Mouse (Mus musculus): ENCODE results near the gene Rorb.

Gene Rorb

DNA sequence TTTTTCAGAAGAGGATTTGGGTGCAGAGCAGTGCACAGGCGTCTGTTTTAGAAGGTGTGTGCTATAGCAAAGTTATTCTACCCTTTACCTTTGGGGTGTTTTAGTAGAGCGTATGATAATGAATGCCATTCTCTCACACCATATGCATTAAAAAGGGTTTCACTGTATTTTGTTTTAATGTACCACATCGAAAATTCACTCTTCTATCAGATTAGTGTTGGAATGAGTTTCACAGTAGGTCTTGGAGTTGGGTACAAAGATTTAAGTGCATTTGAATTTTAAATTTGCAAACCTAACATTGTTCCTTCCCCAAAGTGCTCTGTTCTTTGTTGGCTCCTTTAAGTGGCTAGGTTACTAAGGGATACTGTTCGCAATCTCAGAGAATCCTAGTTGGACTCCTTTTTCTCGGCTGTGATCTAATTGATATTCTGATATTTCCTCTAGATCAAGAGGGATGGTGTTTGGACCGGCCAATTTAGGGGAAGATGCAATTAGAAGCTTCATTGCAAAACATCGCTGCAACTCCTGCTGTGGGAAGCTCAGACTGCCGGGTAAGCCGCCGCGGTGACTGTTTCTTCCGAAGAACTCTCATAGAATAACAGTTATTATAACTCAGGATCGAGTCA, 222.4 kb downstream of the Rorb start:
- DNase-seq (ENCODE audit: low spot score): no peak

DNA sequence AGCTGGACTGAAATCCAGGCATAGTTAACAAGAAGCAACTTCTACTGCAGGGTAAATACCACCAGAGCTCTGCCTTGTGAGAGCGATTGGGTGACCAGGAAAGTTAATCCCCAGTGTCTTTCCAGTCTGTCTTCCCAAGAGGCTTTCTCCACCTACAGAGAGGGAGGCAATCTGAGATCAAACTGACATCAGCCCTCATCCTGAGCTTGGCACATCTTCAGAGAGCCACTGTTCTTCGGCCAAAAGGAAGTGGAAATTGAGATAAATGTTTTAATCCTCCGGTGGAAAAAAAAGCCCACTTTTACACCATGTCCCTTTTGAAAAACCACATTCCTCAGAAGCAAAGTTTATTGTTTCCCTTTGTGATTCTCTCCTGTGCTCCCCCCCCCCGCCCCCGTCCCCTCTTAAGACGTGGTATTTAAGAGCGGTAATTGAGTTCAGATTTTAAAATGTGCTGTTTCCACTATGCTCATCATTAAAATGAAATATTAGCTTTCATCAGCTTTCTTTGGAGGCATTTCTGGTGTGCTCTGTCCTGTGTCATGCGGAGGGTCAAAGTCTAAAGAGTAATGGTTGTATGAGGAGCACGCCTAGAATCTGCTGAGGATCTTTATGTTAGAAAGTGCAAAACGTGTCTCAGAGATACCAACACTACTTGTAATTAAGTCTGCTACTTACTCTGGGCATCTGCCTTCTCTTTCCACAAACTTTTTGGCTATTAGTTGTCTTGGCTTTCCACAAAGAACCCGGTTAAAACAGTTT, 223.2 kb downstream of the Rorb start:
- no peak for DNase-seq (ENCODE audit: low spot score)

GRCm38 (mm10) chr19:18881162-18881561, 229.8 kb downstream of the Rorb start:
- DNase-seq (ENCODE audit: low spot score): no peak
